Mouse (Mus musculus) erythroblast, embryonic 14.5 days (primary cell): Measurements from ENCODE around the gene Ugt2b5. TPM values are rescaled to one million over a fixed set of nuclear protein-coding genes. Genes with fewer than 3 reads are reported as not detected.

ENCODE experiments used
- H3K27me3 ChIP-seq: 2 replicates; pipeline ENCODE4 v1.6.1; 2012; ENCODE audit warnings: inconsistent platforms; ENCODE audit not compliant: control insufficient read depth
- H3K36me3 ChIP-seq: 2 replicates; pipeline ENCODE4 v1.6.1; 2012; ENCODE audit warnings: mild to moderate bottlenecking, inconsistent platforms; ENCODE audit not compliant: control insufficient read depth
- H3K4me1 ChIP-seq: 2 replicates; pipeline ENCODE4 v1.6.1; 2012; ENCODE audit warnings: inconsistent platforms; ENCODE audit not compliant: control insufficient read depth
- H3K4me3 ChIP-seq: replicated peaks from 2 replicates; pipeline ENCODE3; 2012; ENCODE audit warnings: moderate library complexity, mild to moderate bottlenecking, inconsistent platforms
- H3K9me3 ChIP-seq: 2 replicates; pipeline ENCODE4 v1.6.1; 2012; ENCODE audit warnings: low read length, inconsistent platforms, mixed read lengths; ENCODE audit not compliant: control insufficient read depth
- GATA1 ChIP-seq: IDR thresholded peaks from 2 replicates; pipeline ENCODE4 v1.6.1; 2012; ENCODE audit warnings: low read length, inconsistent platforms, mixed read lengths
- TAL1 ChIP-seq: IDR thresholded peaks from 3 replicates; pipeline ENCODE4 v1.6.1; 2012; ENCODE audit warnings: low read length, inconsistent platforms, mixed read lengths
- polyA plus RNA-seq: library from polyadenylated mRNA; stranded (reverse); fragments of >175 nt; gene quantifications from 2 replicates; pipeline ENCODE4 v1.2.3, GENCODE M21; 2012

Gene Ugt2b5
- polyA plus RNA-seq, 1 experiment: not detected

GRCm38 (mm10) chr5:87086269-87086668, 53.8 kb downstream of the Ugt2b5 start:
- no peak overlapping the region for H3K4me3 ChIP-seq
- no peaks in the 10 kb centered on the region for H3K27me3 ChIP-seq
- TF ChIP-seq TAL1 (no peak), GATA1 (no peak)
- H3K36me3 ChIP-seq: no peaks in the 10 kb centered on the region
- H3K4me1 ChIP-seq: no peaks in the 10 kb centered on the region
- no peaks in the 10 kb centered on the region for H3K9me3 ChIP-seq

Other genes starting within 250 kb of the Ugt2b5 start
- gene Ugt2b34, start 233.4 kb downstream of the Ugt2b5 start, polyA plus RNA-seq: not detected in 2 replicates
- gene Ugt2b1, start 213.8 kb downstream of the Ugt2b5 start, polyA plus RNA-seq: not detected in 2 replicates
- gene Ugt2b35, start 139.5 kb downstream of the Ugt2b5 start, polyA plus RNA-seq: 0.01 TPM in 1 of 2 replicates, not detected in the other
- not detected in 2 replicates for gene Ugt2b36, start 47.8 kb downstream of the Ugt2b5 start, polyA plus RNA-seq
- gene Ugt2b37, start 114.5 kb upstream of the Ugt2b5 start, polyA plus RNA-seq: not detected in 2 replicates
- gene Ugt2a3, start 196.9 kb upstream of the Ugt2b5 start, polyA plus RNA-seq: not detected in 2 replicates